In genomic region chr9:63492291-63492690, GRCm38 (mm10) we compare ENCODE assay signal across 13 mouse cellular contexts.
DNase-seq lines count a peak whose midpoint lies in the region; ATAC-seq and TF ChIP-seq lines count a peak whose summit lies in the region.
"Had no signal": no experiment of that assay in that cellular context is flagged by ENCODE, and none has a peak within 500 bp of the region (broad histone marks: within the 10 kb centered on the region; RNA-seq: fewer than 3 reads in every experiment).

No protein-coding gene starts in this region.

- H3K27ac ChIP-seq in heart, embryonic 12.5 days (ENCODE audit: poor library complexity, severe bottlenecking), result no peak overlapping the region
- H3K27ac ChIP-seq in liver, postnatal 0 days (ENCODE audit: low read depth), result no peak overlapping the region
- H3K27ac ChIP-seq: stomach, embryonic 15.5 days had no signal

- no peaks in the 10 kb centered on the region for H3K9me3 ChIP-seq in heart, embryonic 12.5 days (replicated peaks)
- no peaks in the 10 kb centered on the region for H3K9me3 ChIP-seq in liver, postnatal 0 days (ENCODE audit: low read length)
- H3K9me3 ChIP-seq: stomach, embryonic 15.5 days had no signal

- peak overlapping the region; percentile 27; the same call in 1 of the 2 replicates for H3K4me2 ChIP-seq in heart, embryonic 12.5 days
- no peak overlapping the region for H3K4me2 ChIP-seq in liver, postnatal 0 days (ENCODE audit: low read depth, low read length)
- H3K4me2 ChIP-seq: stomach, embryonic 15.5 days had no signal

- TF ChIP-seq EP300 in liver, postnatal 0 days (IDR thresholded peaks at IDR 0.05; ENCODE audit: low read depth), result no peak

- WGBS in heart, embryonic 12.5 days, result 6% methylated on average over 9 of the region's 9 CpGs
- WGBS in liver, postnatal 0 days (ENCODE audit: insufficient replicate concordance), result 23% methylated on average over 9 of the region's 9 CpGs

- TF ChIP-seq CTCF in liver, postnatal 0 days (IDR thresholded peaks at IDR 0.05; ENCODE audit: low read depth), result no peak

- no peak overlapping the region for H3K9ac ChIP-seq in heart, embryonic 12.5 days
- H3K9ac ChIP-seq in liver, postnatal 0 days (replicated peaks), result no peak overlapping the region
- H3K9ac ChIP-seq: stomach, embryonic 15.5 days had no signal

- H3K27me3 ChIP-seq in heart, embryonic 12.5 days (replicated peaks), result peaks cover 5% of the 10 kb centered on the region; the same call in 1 of the 2 replicates
- no peaks in the 10 kb centered on the region for H3K27me3 ChIP-seq in liver, postnatal 0 days (ENCODE audit: insufficient read depth, low read length)
- H3K27me3 ChIP-seq: stomach, embryonic 15.5 days had no signal

- H3K4me1 ChIP-seq in heart, embryonic 12.5 days (replicated peaks), result peaks cover 5% of the 10 kb centered on the region
- no peaks in the 10 kb centered on the region for H3K4me1 ChIP-seq in liver, postnatal 0 days (ENCODE audit: insufficient read depth)
- H3K4me1 ChIP-seq: stomach, embryonic 15.5 days had no signal

- no peaks in the 10 kb centered on the region for H3K36me3 ChIP-seq in heart, embryonic 12.5 days
- no peaks in the 10 kb centered on the region for H3K36me3 ChIP-seq in liver, postnatal 0 days (replicated peaks; ENCODE audit: insufficient read depth, low read length)
- H3K36me3 ChIP-seq: stomach, embryonic 15.5 days had no signal

- no peak for ATAC-seq in heart, embryonic 12.5 days (ENCODE audit: insufficient number of reproducible peaks, low FRiP score)
- ATAC-seq in liver, postnatal 0 days, result no peak
- ATAC-seq: inflammation-experienced regulatory T-cells, adult 6 months; lung, postnatal 0 days had no signal

- no peak overlapping the region for H3K4me3 ChIP-seq in heart, embryonic 12.5 days
- no peak overlapping the region for H3K4me3 ChIP-seq in liver, postnatal 0 days (ENCODE audit: low read depth, low read length)
- H3K4me3 ChIP-seq: stomach, embryonic 15.5 days had no signal

- no peak for DNase-seq in heart, postnatal 14 days
- DNase-seq in retina, postnatal 1 day, result peak; percentile 11
- no peak for DNase-seq in retina, embryonic 14.5 days (ENCODE audit: low spot score)
- peak; percentile 13 for DNase-seq in c-Kit-positive CD71-negative TER-119-negative erythroid progenitor cells, embryonic 14.5 days (ENCODE audit: low read depth)
- peak; percentile 15 for DNase-seq in liver, postnatal 0 days
- DNase-seq in cerebellum, adult 11 months, result no peak
- no peak for DNase-seq in kidney, postnatal 14 days
- DNase-seq: adrenal gland, postnatal 36 days; kidney, postnatal 4 days had no signal

- intact Hi-C loops in heart, postnatal 14 days (cut with DNase I), result no loop called here

Comparison
In these comparisons a context has a peak if more than half of its experiments do, and no peak if none do; other contexts are left out.
1. DNase-seq: peak in retina, postnatal 1 day (single experiment), c-Kit-positive CD71-negative TER-119-negative erythroid progenitor cells, embryonic 14.5 days (single experiment) and liver, postnatal 0 days (single experiment); none in heart, postnatal 14 days (0 of 2), retina, embryonic 14.5 days (single experiment), cerebellum, adult 11 months (single experiment) and kidney, postnatal 14 days (single experiment).